8 mouse cellular contexts compared by ENCODE assay signal in the genomic region with DNA sequence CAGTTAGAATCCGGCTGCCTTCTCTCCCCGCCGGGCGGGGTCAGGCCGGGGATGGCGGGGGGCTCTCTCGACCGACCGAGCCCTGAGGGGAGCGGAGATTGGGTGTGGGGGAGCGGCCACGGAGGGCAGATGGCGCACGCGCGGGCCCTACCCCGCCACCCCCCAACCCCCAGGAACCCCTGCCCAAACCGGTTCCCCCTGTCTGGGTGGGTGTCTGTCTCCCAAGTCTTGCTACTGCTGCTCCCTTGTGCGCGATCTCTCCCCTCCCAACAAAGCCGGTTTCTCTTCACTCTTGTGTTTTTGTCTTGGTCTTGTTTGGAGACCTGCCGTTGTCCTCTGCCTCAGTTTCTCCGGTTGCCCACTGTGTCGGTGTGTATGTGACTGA. TPM values are rescaled to one million over a fixed set of nuclear protein-coding genes. Genes with fewer than 3 reads are reported as not detected.
DNase-seq lines count a peak whose midpoint lies in the region; ATAC-seq and TF ChIP-seq lines count a peak whose summit lies in the region.

No protein-coding gene starts in this region.

- H3K4me1 ChIP-seq in kidney, postnatal 0 days (replicated peaks; ENCODE audit: insufficient read depth, low read length): peaks cover 5% of the 10 kb centered on the region; the same call in 1 of the 2 replicates
- H3K4me1 ChIP-seq in bone marrow, adult 2 months (ENCODE audit: control insufficient read depth, insufficient read depth, low read length): no peaks in the 10 kb centered on the region; the same call in 1 of the 2 replicates
- H3K4me1 ChIP-seq in forebrain, postnatal 0 days (ENCODE audit: insufficient read depth): 0 out of 2 replicates have a peak, but pooled peaks cover 8% of the 10 kb centered on the region

- 1% methylated on average over 19 of the region's 24 CpGs for WGBS in kidney, postnatal 0 days
- under 1% methylated on average over 24 of the region's 24 CpGs for WGBS in bone marrow, adult 2 months
- 5% methylated on average over 19 of the region's 24 CpGs for WGBS in forebrain, postnatal 0 days
- WGBS in macrophage (ENCODE audit: missing documents): 0% methylated on average over 16 of the region's 24 CpGs

- peak overlapping the region; percentile 95 for H3K9ac ChIP-seq in kidney, postnatal 0 days (ENCODE audit: low read depth, low read length)
- peak overlapping the region; percentile 98 for H3K9ac ChIP-seq in forebrain, postnatal 0 days

- no peak for TF ChIP-seq POLR2A in bone marrow, adult 2 months (IDR thresholded peaks at IDR 0.05; ENCODE audit: borderline replicate concordance, control insufficient read depth, low read depth, low read length)

- no peaks in the 10 kb centered on the region for H3K36me3 ChIP-seq in kidney, postnatal 0 days (ENCODE audit: insufficient read depth, low read length)
- no peaks in the 10 kb centered on the region for H3K36me3 ChIP-seq in forebrain, postnatal 0 days (ENCODE audit: insufficient read depth)
- no peaks in the 10 kb centered on the region for H3K36me3 ChIP-seq in macrophage (ENCODE audit: inconsistent target)

- H3K4me2 ChIP-seq in kidney, postnatal 0 days (ENCODE audit: low read length): peak overlapping the region; percentile 77
- H3K4me2 ChIP-seq in forebrain, postnatal 0 days (ENCODE audit: low read depth): peak overlapping the region; percentile 81

- ATAC-seq in kidney, postnatal 0 days (replicated peaks; ENCODE audit: low FRiP score, low read depth): peak; percentile 84
- peak; percentile 83 for ATAC-seq in forebrain, postnatal 0 days

- TF ChIP-seq CTCF in kidney, postnatal 0 days (IDR thresholded peaks at IDR 0.05; ENCODE audit: low read depth): no peak
- no peak for TF ChIP-seq CTCF in bone marrow, adult 2 months (IDR thresholded peaks at IDR 0.05; ENCODE audit: control insufficient read depth, insufficient read depth, low read length)
- no peak for TF ChIP-seq CTCF in forebrain, postnatal 0 days (IDR thresholded peaks at IDR 0.05; ENCODE audit: low read depth)

- H3K79me2 ChIP-seq in macrophage (ENCODE audit: inconsistent target): peaks cover 89% of the 10 kb centered on the region

- no peaks in the 10 kb centered on the region for H3K9me3 ChIP-seq in kidney, postnatal 0 days (replicated peaks; ENCODE audit: low read length)
- no peaks in the 10 kb centered on the region for H3K9me3 ChIP-seq in forebrain, postnatal 0 days (ENCODE audit: low read length)

- DNase-seq in kidney, postnatal 0 days (ENCODE audit: low spot score): no peak
- no peak for DNase-seq in kidney, postnatal 36 days
- DNase-seq in forebrain, postnatal 0 days: no peak
- no peak for DNase-seq in thymus, postnatal 14 days
- no peak for DNase-seq in retina, postnatal 1 day
- DNase-seq in frontal cortex, adult 2 months (ENCODE audit: extremely low spot score in 1 of 2, low spot score in 1 of 2): no peak

- no peaks in the 10 kb centered on the region for H3K27me3 ChIP-seq in kidney, postnatal 0 days (ENCODE audit: insufficient read depth, low read length)
- H3K27me3 ChIP-seq in forebrain, postnatal 0 days (ENCODE audit: insufficient read depth, low read length): no peaks in the 10 kb centered on the region

- peak overlapping the region; percentile 89 for H3K27ac ChIP-seq in kidney, postnatal 0 days
- peak overlapping the region; percentile 36; the same call in 1 of the 2 replicates for H3K27ac ChIP-seq in bone marrow, adult 2 months (ENCODE audit: control insufficient read depth, insufficient read depth, low read depth, low read length, poor library complexity)
- peak overlapping the region; percentile 94 for H3K27ac ChIP-seq in forebrain, postnatal 0 days (ENCODE audit: low read depth, low read length)
- H3K27ac ChIP-seq in macrophage: peak overlapping the region; percentile 24; the same call in 1 of the 2 replicates

- peak overlapping the region; percentile 90 for H3K4me3 ChIP-seq in kidney, postnatal 0 days (replicated peaks; ENCODE audit: low read depth, low read length)
- H3K4me3 ChIP-seq in bone marrow, adult 2 months (replicated peaks; ENCODE audit: control insufficient read depth, low read depth, low read length): peak overlapping the region; percentile 79
- H3K4me3 ChIP-seq in forebrain, postnatal 0 days (ENCODE audit: low read depth, low read length): peak overlapping the region; percentile 95
- H3K4me3 ChIP-seq in macrophage (ENCODE audit: inconsistent target): peak overlapping the region; percentile 82

RNA-seq across cellular contexts. Expression of gene Rabgap1, which starts 9.3 kb away (rescaled TPM):
- polyA plus RNA-seq in kidney, postnatal 0 days (2015; fragmentation: Nextera tagmentation; extraction: Ambion mirVana): 28.3 and 30.5 TPM in 2 replicates
- 11.2 and 18.0 TPM in 2 replicates for polyA plus RNA-seq in bone marrow, adult 2 months (2011; ENCODE audit: insufficient read depth, insufficient read length, low replicate concordance, missing spikeins)
- total RNA-seq in forebrain, postnatal 0 days (2014; rRNA removed): 92.9 and 99.8 TPM in 2 replicates
- 35.6 and 46.6 TPM in 2 replicates for polyA plus RNA-seq in forebrain, postnatal 0 days (2015; fragmentation: Nextera tagmentation; extraction: Ambion mirVana)
- total RNA-seq in macrophage (2018; cell fraction: chromatin; rRNA removed): 100 to 1,000 TPM; 101 to 291 (median 194) TPM
- total RNA-seq in macrophage (2018; cell fraction: cytosol; rRNA removed): 10 to 100 TPM; 25.3 to 46.1 (median 36.0) TPM
- 100 to 1,000 TPM in 9 of 26 experiments, 10 to 100 TPM in 17; 61.4 to 164 (median 82.4) TPM for total RNA-seq in macrophage (2018; cell fraction: nucleus; rRNA removed)
- polyA plus RNA-seq in macrophage (2018): 24.2 to 51.7 TPM (median 25.0 TPM) in 3 replicates
- 43.9 and 51.4 TPM in 2 replicates for polyA plus RNA-seq in frontal cortex, adult 2 months (2012; rRNA removed)

RNA-seq across cellular contexts. Expression of gene Zbtb6, which starts 9.4 kb away (rescaled TPM):
- 5.0 and 5.3 TPM in 2 replicates for polyA plus RNA-seq in kidney, postnatal 0 days (2015; fragmentation: Nextera tagmentation; extraction: Ambion mirVana)
- 4.4 and 6.4 TPM in 2 replicates for polyA plus RNA-seq in bone marrow, adult 2 months (2011; ENCODE audit: insufficient read depth, insufficient read length, low replicate concordance, missing spikeins)
- 43.2 and 54.2 TPM in 2 replicates for total RNA-seq in forebrain, postnatal 0 days (2014; rRNA removed)
- polyA plus RNA-seq in forebrain, postnatal 0 days (2015; fragmentation: Nextera tagmentation; extraction: Ambion mirVana): 9.7 and 10.6 TPM in 2 replicates
- 10 to 100 TPM in 17 of 26 experiments, 1 to 10 TPM in 9; 4.8 to 32.0 (median 15.0) TPM for total RNA-seq in macrophage (2018; cell fraction: chromatin; rRNA removed)
- total RNA-seq in macrophage (2018; cell fraction: cytosol; rRNA removed): 10 to 100 TPM in 22 of 26 experiments, 1 to 10 TPM in 4; 7.6 to 18.2 (median 14.0) TPM
- total RNA-seq in macrophage (2018; cell fraction: nucleus; rRNA removed): 10 to 100 TPM in 22 of 26 experiments, 1 to 10 TPM in 4; 6.1 to 39.4 (median 19.3) TPM
- polyA plus RNA-seq in macrophage (2018): 10.3 to 13.1 TPM (median 11.9 TPM) in 3 replicates
- 9.9 and 10.0 TPM in 2 replicates for polyA plus RNA-seq in frontal cortex, adult 2 months (2012; rRNA removed)

RNA-seq across cellular contexts. Expression of gene Zbtb26, which starts 9.4 kb away (rescaled TPM):
- polyA plus RNA-seq in kidney, postnatal 0 days (2015; fragmentation: Nextera tagmentation; extraction: Ambion mirVana): 3.5 and 4.8 TPM in 2 replicates
- polyA plus RNA-seq in bone marrow, adult 2 months (2011; ENCODE audit: insufficient read depth, insufficient read length, low replicate concordance, missing spikeins): 1.3 and 2.6 TPM in 2 replicates
- 11.8 and 15.7 TPM in 2 replicates for total RNA-seq in forebrain, postnatal 0 days (2014; rRNA removed)
- 1.3 and 2.1 TPM in 2 replicates for polyA plus RNA-seq in forebrain, postnatal 0 days (2015; fragmentation: Nextera tagmentation; extraction: Ambion mirVana)
- 10 to 100 TPM in 24 of 26 experiments, 1 to 10 TPM in 2; 8.2 to 52.7 (median 28.9) TPM for total RNA-seq in macrophage (2018; cell fraction: chromatin; rRNA removed)
- 1 to 10 TPM; 1.0 to 4.8 (median 2.5) TPM for total RNA-seq in macrophage (2018; cell fraction: cytosol; rRNA removed)
- 10 to 100 TPM in 23 of 26 experiments, 1 to 10 TPM in 3; 6.7 to 61.7 (median 27.2) TPM for total RNA-seq in macrophage (2018; cell fraction: nucleus; rRNA removed)
- 1.8 to 3.8 TPM (median 2.1 TPM) in 3 replicates for polyA plus RNA-seq in macrophage (2018)
- polyA plus RNA-seq in frontal cortex, adult 2 months (2012; rRNA removed): 6.6 TPM in 2 replicates

RNA-seq across cellular contexts. Expression of gene Rc3h2, which starts 29.7 kb away (rescaled TPM):
- 8.5 and 8.9 TPM in 2 replicates for polyA plus RNA-seq in kidney, postnatal 0 days (2015; fragmentation: Nextera tagmentation; extraction: Ambion mirVana)
- 6.0 and 11.9 TPM in 2 replicates for polyA plus RNA-seq in bone marrow, adult 2 months (2011; ENCODE audit: insufficient read depth, insufficient read length, low replicate concordance, missing spikeins)
- 56.9 and 72.4 TPM in 2 replicates for total RNA-seq in forebrain, postnatal 0 days (2014; rRNA removed)
- 6.7 and 10.6 TPM in 2 replicates for polyA plus RNA-seq in forebrain, postnatal 0 days (2015; fragmentation: Nextera tagmentation; extraction: Ambion mirVana)
- 100 to 1,000 TPM in 23 of 26 experiments, 10 to 100 TPM in 3; 82.8 to 212 (median 165) TPM for total RNA-seq in macrophage (2018; cell fraction: chromatin; rRNA removed)
- 10 to 100 TPM; 15.9 to 39.1 (median 28.6) TPM for total RNA-seq in macrophage (2018; cell fraction: cytosol; rRNA removed)
- 100 to 1,000 TPM in 14 of 26 experiments, 10 to 100 TPM in 12; 64.9 to 167 (median 108) TPM for total RNA-seq in macrophage (2018; cell fraction: nucleus; rRNA removed)
- 8.6 to 13.4 TPM (median 12.1 TPM) in 3 replicates for polyA plus RNA-seq in macrophage (2018)
- 25.6 and 26.6 TPM in 2 replicates for polyA plus RNA-seq in frontal cortex, adult 2 months (2012; rRNA removed)

Comparison
In these comparisons a context has a peak if more than half of its experiments do, and no peak if none do; other contexts are left out.
1. H3K27ac ChIP-seq: peak in every context shown above with its lines; median percentile 94 in forebrain, postnatal 0 days; 89 in kidney, postnatal 0 days; 36 in bone marrow, adult 2 months; 24 in macrophage.